Mouse (Mus musculus) MEL (cell line): ENCODE measurements around the gene Ly6g5c.

ENCODE experiments used
- CHD2 ChIP-seq: IDR thresholded peaks from 2 replicates; pipeline ENCODE4 v1.6.1; 2011; ENCODE audit warnings: low read length, improper control_type of control experiment
- CTCF ChIP-seq, 3 experiments: IDR thresholded peaks in 2 of 3; conservative IDR thresholded peaks in 1 of 3; 2 replicates each; pipeline ENCODE4 v1.5.1; 2011 to 2012; ENCODE audit warnings: low read length in 3 of 3, low read depth in 2 of 3, mild to moderate bottlenecking in 2 of 3, improper control_type of control experiment in 1 of 3, inconsistent platforms in 1 of 3, mixed read lengths in 1 of 3, moderate library complexity in 1 of 3; ENCODE audit not compliant: control insufficient read depth in 1 of 3, insufficient read depth in 1 of 3, poor library complexity in 1 of 3, severe bottlenecking in 1 of 3
- GABPA ChIP-seq: IDR thresholded peaks from 2 replicates; pipeline ENCODE4 v1.6.1; 2012; ENCODE audit warnings: low read depth, mild to moderate bottlenecking, inconsistent platforms, low read length, improper control_type of control experiment, moderate library complexity
- HCFC1 ChIP-seq: IDR thresholded peaks from 2 replicates; pipeline ENCODE4 v1.6.1; 2012; ENCODE audit warnings: low read depth, mild to moderate bottlenecking, inconsistent platforms, low read length, improper control_type of control experiment, moderate library complexity
- MAFK ChIP-seq: IDR thresholded peaks from 2 replicates; pipeline ENCODE4 v1.6.1; 2011; ENCODE audit warnings: low read depth, mild to moderate bottlenecking, low read length, improper control_type of control experiment, borderline replicate concordance
- MEF2A ChIP-seq: IDR thresholded peaks from 2 replicates; pipeline ENCODE4 v1.6.1; 2014; ENCODE audit warnings: low read depth, mild to moderate bottlenecking, inconsistent platforms, low read length, improper control_type of control experiment; ENCODE audit not compliant: poor library complexity, insufficient replicate concordance, severe bottlenecking; ENCODE audit errors: extremely low read depth
- NELFE ChIP-seq: IDR thresholded peaks from 2 replicates; pipeline ENCODE4 v1.6.1; 2011; ENCODE audit warnings: low read depth, low read length, improper control_type of control experiment
- POLR2A ChIP-seq, 2 experiments: IDR thresholded peaks; 2 replicates each; pipeline ENCODE4 v1.6.1; 2011 to 2012; ENCODE audit warnings: low read length in 2 of 2, mild to moderate bottlenecking in 2 of 2, control low read depth in 1 of 2, improper control_type of control experiment in 1 of 2, low read depth in 1 of 2, moderate library complexity in 1 of 2; ENCODE audit not compliant: control insufficient read depth in 1 of 2, insufficient read depth in 1 of 2, poor library complexity in 1 of 2
- POLR2AphosphoS2 ChIP-seq: IDR thresholded peaks from 2 replicates; pipeline ENCODE4 v1.6.1; 2011; ENCODE audit warnings: low read length, improper control_type of control experiment
- POLR2AphosphoS5 ChIP-seq: IDR thresholded peaks from 2 replicates; pipeline ENCODE4 v1.6.1; 2012; ENCODE audit warnings: low read depth, borderline replicate concordance, mild to moderate bottlenecking, inconsistent platforms, low read length, moderate library complexity, mixed read lengths
- ZNF384 ChIP-seq: IDR thresholded peaks from 2 replicates; pipeline ENCODE4 v1.6.1; 2012; ENCODE audit warnings: low read depth, mild to moderate bottlenecking, inconsistent platforms, low read length, improper control_type of control experiment

GRCm38 (mm10) chr17:35105740-35106389 is 2.2 kb upstream of the Ly6g5c start:
- TF ChIP-seq CTCF (IDR thresholded peaks at IDR 0.05 in 2 of 3, conservative IDR thresholded peaks at IDR 0.05 in 1 of 3; ENCODE audit: control insufficient read depth in 1 of 3, insufficient read depth in 1 of 3, low read depth in 2 of 3, low read length in 3 of 3, poor library complexity in 1 of 3, severe bottlenecking in 1 of 3) (peak; percentile 56 to 92 (median 82)), MEF2A (no peak), POLR2AphosphoS2 (no peak), MAFK (no peak), POLR2AphosphoS5 (no peak), NELFE (no peak), POLR2A (IDR thresholded peaks at IDR 0.05; ENCODE audit: control insufficient read depth in 1 of 2, insufficient read depth in 1 of 2, low read depth in 1 of 2, low read length in 2 of 2, poor library complexity in 1 of 2) (peak in 1 of 2 experiments; percentile 40; a peak in 1 of 4 replicates), HCFC1 (peak; percentile 52; the same call in 1 of the 2 replicates), CHD2 (no peak), GABPA (no peak), ZNF384 (peak; percentile 93)
